Mouse (Mus musculus) gastrocnemius, adult 2 months (tissue): ENCODE results near the gene Spaca4. TPM values are rescaled to one million over a fixed set of nuclear protein-coding genes. Genes with fewer than 3 reads are reported as not detected.
A peak's percentile ranks its signal among the peaks of the same experiment; 100 is the strongest.

Experiments used
- DNase-seq: peaks from one replicate; pipeline ENCODE4 v3.0.0; 2022
- H3K27ac ChIP-seq: fragments of 200-600 bp; 2 replicates; pipeline ENCODE4 v1.8.1; 2022; ENCODE audit warnings: mild to moderate bottlenecking
- H3K4me3 ChIP-seq: fragments of 200-600 bp; 2 replicates; pipeline ENCODE4 v1.8.1; 2022; ENCODE audit warnings: mild to moderate bottlenecking, moderate library complexity
- CTCF ChIP-seq: fragments of 200-600 bp; IDR thresholded peaks from 2 replicates; pipeline ENCODE4 v1.8.1; 2022; ENCODE audit warnings: antibody characterized with exemption, mild to moderate bottlenecking, moderate library complexity
- intact Hi-C: fragments of 180-260 bp; cut with DNase I; formaldehyde crosslinking; loops from one replicate; pipeline ENCODE4 v1.15.1; 2025
- total RNA-seq, 2 experiments: library from RNA; stranded (reverse); gene quantifications; 2 replicates each; pipeline ENCODE4 v1.2.3; 2021

Spaca4 gene
- total RNA-seq, 2 experiments from 2014 or later = not detected

GRCm38 (mm10) chr7:45746518-45746917 lies 20.9 kb upstream of the Spaca4 start:
- H3K4me3 ChIP-seq = no peak overlapping the region

GRCm38 (mm10) chr7:45744387-45744786 lies 18.8 kb upstream of the Spaca4 start:
- no peak overlapping the region for H3K27ac ChIP-seq
- no peak for TF ChIP-seq CTCF
- DNase-seq = peak; percentile 47
- intact Hi-C loops = loop anchor here (5.0 kb wide), 1 partner anchor 268 kb away; no protein-coding TSS in a partner anchor
- H3K4me3 ChIP-seq = no peak overlapping the region

More at GRCm38 (mm10) chr7:45746518-45746917, 20.9 kb upstream of the Spaca4 start:
- TF ChIP-seq CTCF = peak; percentile 51
- no peak for DNase-seq
- intact Hi-C loops = loop anchor here (5.0 kb wide), 1 partner anchor 36 kb away; the partner anchor contains the start of genes Lmtk3 and Sult2b1
- no peak overlapping the region for H3K27ac ChIP-seq

- intact Hi-C loops = loop anchor here (5.0 kb wide), 1 partner anchor 270 kb away; no protein-coding TSS in a partner anchor
- no peak for DNase-seq
- H3K4me3 ChIP-seq = no peak overlapping the region
- H3K27ac ChIP-seq = no peak overlapping the region
- no peak for TF ChIP-seq CTCF
Observed at GRCm38 (mm10) chr7:45742338-45742737, 16.7 kb upstream of the Spaca4 start.

- no peak for TF ChIP-seq CTCF
- no peak overlapping the region for H3K27ac ChIP-seq
- intact Hi-C loops = loop anchor here (5.0 kb wide), 1 partner anchor 271 kb away; no protein-coding TSS in a partner anchor
- no peak overlapping the region for H3K4me3 ChIP-seq
- DNase-seq = no peak
Observed at GRCm38 (mm10) chr7:45741777-45742176, 16.2 kb upstream of the Spaca4 start.

- TF ChIP-seq CTCF = no peak
- intact Hi-C loops = loop anchor here (5.0 kb wide), 1 partner anchor 271 kb away; no protein-coding TSS in a partner anchor
- no peak for DNase-seq
- H3K27ac ChIP-seq = no peak overlapping the region
- no peak overlapping the region for H3K4me3 ChIP-seq
Observed at GRCm38 (mm10) chr7:45741308-45741707, 15.7 kb upstream of the Spaca4 start.

GRCm38 (mm10) chr7:45739820-45740219 lies 14.2 kb upstream of the Spaca4 start:
- no peak for TF ChIP-seq CTCF

GRCm38 (mm10) chr7:45739162-45739763 lies 13.7 kb upstream of the Spaca4 start:
- Histone ChIP-seq H3K27ac (no peak overlapping the region), H3K4me3 (peak overlapping the region; percentile 19; the same call in 1 of the 2 replicates)
- intact Hi-C loops = loop anchor here (1.0 to 5.0 kb wide), 2 partner anchors 62 to 198 kb away; no protein-coding TSS in a partner anchor
- peak; percentile 82 for DNase-seq
- TF ChIP-seq CTCF = peak; percentile 84

More at GRCm38 (mm10) chr7:45739820-45740219, 14.2 kb upstream of the Spaca4 start:
- DNase-seq = no peak
- Histone ChIP-seq H3K4me3 (peak overlapping the region; percentile 19; the same call in 1 of the 2 replicates), H3K27ac (no peak overlapping the region)
- intact Hi-C loops = loop anchor here (1.0 to 5.0 kb wide), 3 partner anchors 61 to 272 kb away; no protein-coding TSS in a partner anchor

- intact Hi-C loops = no loop called here
- Histone ChIP-seq H3K27ac (no peak overlapping the region), H3K4me3 (no peak overlapping the region)
- no peak for DNase-seq
- no peak for TF ChIP-seq CTCF
Observed at GRCm38 (mm10) chr7:45733477-45733876, 7.9 kb upstream of the Spaca4 start.

- H3K4me3 ChIP-seq = no peak overlapping the region
- no peak overlapping the region for H3K27ac ChIP-seq
- DNase-seq = peak; percentile 38
- intact Hi-C loops = no loop called here
- peak; percentile 14; the same call in 1 of the 2 replicates for TF ChIP-seq CTCF
Observed at GRCm38 (mm10) chr7:45730727-45731431, 5.3 kb upstream of the Spaca4 start.

GRCm38 (mm10) chr7:45727625-45728024 lies 2.0 kb upstream of the Spaca4 start:
- DNase-seq = no peak

GRCm38 (mm10) chr7:45726419-45726818 lies 806 bp upstream of the Spaca4 start:
- no peak for DNase-seq
- no peak for TF ChIP-seq CTCF
- H3K4me3 ChIP-seq = no peak overlapping the region
- H3K27ac ChIP-seq = no peak overlapping the region
- intact Hi-C loops = no loop called here

More at GRCm38 (mm10) chr7:45727625-45728024, 2.0 kb upstream of the Spaca4 start:
- intact Hi-C loops = no loop called here
- no peak for TF ChIP-seq CTCF
- Histone ChIP-seq H3K4me3 (no peak overlapping the region), H3K27ac (no peak overlapping the region)

- Histone ChIP-seq H3K27ac (no peak overlapping the region), H3K4me3 (no peak overlapping the region)
- no peak for DNase-seq
- TF ChIP-seq CTCF = no peak
- intact Hi-C loops = no loop called here
Observed at GRCm38 (mm10) chr7:45725151-45725550, 462 bp downstream of the Spaca4 start.

- Histone ChIP-seq H3K27ac (no peak overlapping the region), H3K4me3 (no peak overlapping the region)
- TF ChIP-seq CTCF = no peak
- no peak for DNase-seq
- intact Hi-C loops = no loop called here
Observed at GRCm38 (mm10) chr7:45723781-45724180, 1.8 kb downstream of the Spaca4 start.
